Mouse (Mus musculus): ENCODE measurements around the gene Nadsyn1. TPM values are rescaled to one million over a fixed set of nuclear protein-coding genes. Genes with fewer than 3 reads are reported as not detected.

Gene Nadsyn1
- polyA plus RNA-seq, 1 experiment, result 10.8 TPM

DNA sequence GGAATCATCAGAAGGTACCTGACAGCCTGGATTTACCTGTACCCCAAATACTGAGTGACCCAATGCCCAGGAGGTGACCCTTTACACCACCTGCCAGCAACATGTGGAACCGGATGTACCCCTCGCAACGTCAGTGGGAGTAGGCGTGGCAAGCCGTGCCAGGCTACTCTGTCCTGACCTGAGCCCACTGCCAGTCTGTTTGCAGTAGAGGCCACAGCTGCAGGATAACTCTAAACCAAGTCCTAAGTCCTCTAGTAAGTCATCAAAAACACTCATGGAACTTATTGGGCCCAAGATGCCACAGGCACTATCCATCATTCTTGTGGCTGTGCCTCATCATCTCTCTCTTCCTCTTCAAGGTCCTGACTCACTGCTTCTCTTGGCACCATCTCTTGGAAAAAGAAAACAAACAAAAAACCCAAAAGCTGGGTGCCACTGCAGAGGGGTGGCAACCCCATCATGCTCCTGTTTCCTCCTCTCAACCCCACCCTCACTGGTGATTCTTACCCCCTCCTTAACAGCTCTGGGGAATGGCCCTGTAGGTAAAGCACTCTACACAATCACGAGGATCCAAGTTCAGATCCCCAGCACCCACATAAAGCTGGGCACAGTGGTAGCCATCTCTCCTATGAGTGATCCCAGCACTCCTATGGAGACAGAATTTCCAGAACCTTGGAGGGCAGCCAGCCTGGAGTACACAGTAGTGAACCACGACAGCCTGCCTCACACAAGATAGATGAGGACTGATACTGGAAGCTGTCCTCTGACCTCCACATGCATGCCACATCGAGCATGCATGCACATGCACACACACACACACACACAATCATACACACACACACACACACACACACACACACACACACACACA, 21.2 kb downstream of the Nadsyn1 start:
- TF ChIP-seq CTCF (IDR thresholded peaks at IDR 0.05; ENCODE audit: borderline replicate concordance, insufficient read depth, low read depth, low read length) (no peak), POLR2A (IDR thresholded peaks at IDR 0.05; ENCODE audit: borderline replicate concordance, insufficient read depth, low read length) (no peak)
- Histone ChIP-seq H3K27ac (ENCODE audit: insufficient read depth, low read length) (no peak overlapping the region), H3K4me3 (replicated peaks; ENCODE audit: insufficient read depth, low read depth, low read length) (no peak overlapping the region), H3K4me1 (ENCODE audit: control insufficient read depth, insufficient read depth, low read length) (0 out of 2 replicates have a peak, but pooled peaks cover 2% of the 10 kb centered on the region), H3K27me3 (ENCODE audit: control insufficient read depth, insufficient read depth, low read length) (no peaks in the 10 kb centered on the region; the same call in 1 of the 2 replicates)
- DNase-seq, result no peak
- WGBS, result 84% methylated on average over 8 of the region's 8 CpGs

DNA sequence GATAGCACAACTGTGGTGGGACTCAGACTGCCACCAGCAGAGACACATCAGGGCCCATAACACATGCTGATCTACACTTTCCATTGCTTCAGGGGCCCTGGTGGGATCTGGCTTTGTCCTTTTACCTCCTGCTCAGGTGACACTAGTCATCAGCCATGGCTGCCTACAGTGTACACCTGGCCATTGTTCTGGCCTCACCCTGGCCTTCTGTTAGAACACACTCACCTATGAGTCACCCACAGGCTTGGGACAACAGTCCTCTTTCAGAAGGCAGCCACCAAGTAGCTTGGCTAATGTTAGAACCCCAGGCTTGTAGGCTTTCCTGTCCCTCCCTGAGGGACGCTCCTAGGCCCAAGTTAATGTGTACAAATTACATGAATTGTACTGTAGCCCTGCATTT, 21.9 kb downstream of the Nadsyn1 start:
- Histone ChIP-seq H3K27me3 (ENCODE audit: control insufficient read depth, insufficient read depth, low read length) (no peaks in the 10 kb centered on the region; the same call in 1 of the 2 replicates), H3K4me1 (ENCODE audit: control insufficient read depth, insufficient read depth, low read length) (0 out of 2 replicates have a peak, but pooled peaks cover 2% of the 10 kb centered on the region), H3K4me3 (replicated peaks; ENCODE audit: insufficient read depth, low read depth, low read length) (no peak overlapping the region), H3K27ac (ENCODE audit: insufficient read depth, low read length) (no peak overlapping the region)
- TF ChIP-seq POLR2A (IDR thresholded peaks at IDR 0.05; ENCODE audit: borderline replicate concordance, insufficient read depth, low read length), result no peak
- TF ChIP-seq CTCF (IDR thresholded peaks at IDR 0.05; ENCODE audit: borderline replicate concordance, insufficient read depth, low read depth, low read length), result no peak
- DNase-seq, result no peak
- 91% methylated on average over 1 of the region's 1 CpGs for WGBS

DNA sequence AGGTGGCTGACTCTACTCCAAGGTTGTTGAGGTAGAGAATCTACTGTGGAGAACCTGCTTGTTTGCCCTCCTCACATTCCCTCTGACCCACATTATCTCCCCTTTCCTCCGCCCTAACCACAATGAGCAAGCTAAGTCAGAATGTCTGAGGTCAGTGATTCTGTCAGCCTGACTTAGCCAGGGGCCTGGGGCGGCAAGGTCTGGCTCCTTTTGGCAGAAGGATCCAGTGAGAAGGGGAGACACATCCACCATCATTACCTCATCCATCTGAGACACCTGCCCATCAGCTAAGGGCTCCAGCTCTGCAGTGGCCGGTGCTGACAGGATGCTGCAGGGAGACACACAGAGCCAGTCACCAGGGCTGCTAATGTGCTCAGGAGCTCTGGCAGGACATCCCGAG, 23.9 kb downstream of the Nadsyn1 start:
- no peak overlapping the region for H3K27ac ChIP-seq (ENCODE audit: insufficient read depth, low read length)
- WGBS, result 77% methylated on average over 4 of the region's 4 CpGs
- no peaks in the 10 kb centered on the region; the same call in 1 of the 2 replicates for H3K27me3 ChIP-seq (ENCODE audit: control insufficient read depth, insufficient read depth, low read length)
- no peak for DNase-seq
- 0 out of 2 replicates have a peak, but pooled peaks cover 2% of the 10 kb centered on the region for H3K4me1 ChIP-seq (ENCODE audit: control insufficient read depth, insufficient read depth, low read length)
- H3K4me3 ChIP-seq (replicated peaks; ENCODE audit: insufficient read depth, low read depth, low read length), result no peak overlapping the region
- no peak for TF ChIP-seq CTCF (IDR thresholded peaks at IDR 0.05; ENCODE audit: borderline replicate concordance, insufficient read depth, low read depth, low read length)

DNA sequence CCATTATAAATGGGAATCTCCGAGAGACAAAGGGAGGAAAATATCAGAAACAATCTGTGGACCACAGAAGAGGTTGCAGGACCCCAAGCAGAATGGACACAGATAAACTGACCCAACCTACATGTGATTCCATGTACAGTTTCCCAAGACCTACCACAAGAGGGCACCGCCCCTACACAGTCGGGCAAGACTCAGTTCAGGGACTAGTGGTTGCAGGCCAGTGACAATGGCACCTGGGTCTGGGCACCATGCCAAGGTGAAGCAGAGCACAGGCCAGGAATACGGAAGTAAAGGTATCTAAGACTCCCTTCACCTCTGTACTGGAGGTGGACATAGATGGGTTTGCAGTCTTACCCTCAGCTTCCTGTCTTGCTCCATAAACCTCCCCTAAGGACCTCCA, 29.5 kb downstream of the Nadsyn1 start:
- no peak overlapping the region for H3K27ac ChIP-seq (ENCODE audit: insufficient read depth, low read length)
- TF ChIP-seq POLR2A (IDR thresholded peaks at IDR 0.05; ENCODE audit: borderline replicate concordance, insufficient read depth, low read length), result no peak
- peak; percentile 55 for TF ChIP-seq CTCF (IDR thresholded peaks at IDR 0.05; ENCODE audit: borderline replicate concordance, insufficient read depth, low read depth, low read length)
- WGBS, result 57% methylated on average over 4 of the region's 4 CpGs
- H3K4me3 ChIP-seq (replicated peaks; ENCODE audit: insufficient read depth, low read depth, low read length), result no peak overlapping the region
- H3K4me1 ChIP-seq (ENCODE audit: control insufficient read depth, insufficient read depth, low read length), result no peaks in the 10 kb centered on the region
- peak; percentile 21 to 32 for DNase-seq
- H3K27me3 ChIP-seq (ENCODE audit: control insufficient read depth, insufficient read depth, low read length), result no peaks in the 10 kb centered on the region; the same call in 1 of the 2 replicates

DNA sequence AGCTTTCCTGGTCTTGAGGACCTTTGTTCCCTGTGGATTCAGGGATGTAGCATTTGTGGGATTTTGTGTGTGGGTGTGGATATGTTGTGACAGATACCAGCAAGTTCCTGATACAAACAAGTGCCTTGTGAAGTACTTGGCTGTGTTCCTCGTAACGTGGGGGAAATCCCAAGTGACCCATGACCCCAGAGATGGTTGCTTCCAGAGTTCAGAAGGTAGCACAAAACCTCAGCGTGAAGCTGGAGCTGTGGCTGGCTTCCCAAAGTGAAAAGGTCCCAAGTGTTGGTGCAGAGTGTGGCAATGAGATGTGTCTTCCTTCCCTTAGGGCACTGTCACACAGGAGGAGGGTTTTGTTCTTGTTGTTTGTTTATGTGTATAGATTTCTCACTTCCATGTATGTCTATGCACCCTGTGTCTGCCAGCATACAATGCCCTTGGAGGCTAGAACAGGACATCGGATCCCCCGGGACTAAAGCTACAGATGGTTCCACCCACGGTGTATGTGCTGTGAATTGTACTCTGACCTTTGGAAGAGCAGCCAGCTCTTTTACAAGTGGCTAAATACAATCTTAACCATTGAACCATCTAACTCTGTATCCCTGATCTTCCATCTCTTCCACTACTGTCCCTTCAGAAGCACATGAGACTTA, 30.2 kb downstream of the Nadsyn1 start:
- TF ChIP-seq CTCF (IDR thresholded peaks at IDR 0.05; ENCODE audit: borderline replicate concordance, insufficient read depth, low read depth, low read length) (no peak), POLR2A (IDR thresholded peaks at IDR 0.05; ENCODE audit: borderline replicate concordance, insufficient read depth, low read length) (no peak)
- WGBS, result 73% methylated on average over 6 of the region's 6 CpGs
- Histone ChIP-seq H3K4me1 (ENCODE audit: control insufficient read depth, insufficient read depth, low read length) (no peaks in the 10 kb centered on the region), H3K4me3 (replicated peaks; ENCODE audit: insufficient read depth, low read depth, low read length) (no peak overlapping the region), H3K27ac (ENCODE audit: insufficient read depth, low read length) (no peak overlapping the region), H3K27me3 (ENCODE audit: control insufficient read depth, insufficient read depth, low read length) (no peaks in the 10 kb centered on the region; the same call in 1 of the 2 replicates)
- DNase-seq, result no peak

DNA sequence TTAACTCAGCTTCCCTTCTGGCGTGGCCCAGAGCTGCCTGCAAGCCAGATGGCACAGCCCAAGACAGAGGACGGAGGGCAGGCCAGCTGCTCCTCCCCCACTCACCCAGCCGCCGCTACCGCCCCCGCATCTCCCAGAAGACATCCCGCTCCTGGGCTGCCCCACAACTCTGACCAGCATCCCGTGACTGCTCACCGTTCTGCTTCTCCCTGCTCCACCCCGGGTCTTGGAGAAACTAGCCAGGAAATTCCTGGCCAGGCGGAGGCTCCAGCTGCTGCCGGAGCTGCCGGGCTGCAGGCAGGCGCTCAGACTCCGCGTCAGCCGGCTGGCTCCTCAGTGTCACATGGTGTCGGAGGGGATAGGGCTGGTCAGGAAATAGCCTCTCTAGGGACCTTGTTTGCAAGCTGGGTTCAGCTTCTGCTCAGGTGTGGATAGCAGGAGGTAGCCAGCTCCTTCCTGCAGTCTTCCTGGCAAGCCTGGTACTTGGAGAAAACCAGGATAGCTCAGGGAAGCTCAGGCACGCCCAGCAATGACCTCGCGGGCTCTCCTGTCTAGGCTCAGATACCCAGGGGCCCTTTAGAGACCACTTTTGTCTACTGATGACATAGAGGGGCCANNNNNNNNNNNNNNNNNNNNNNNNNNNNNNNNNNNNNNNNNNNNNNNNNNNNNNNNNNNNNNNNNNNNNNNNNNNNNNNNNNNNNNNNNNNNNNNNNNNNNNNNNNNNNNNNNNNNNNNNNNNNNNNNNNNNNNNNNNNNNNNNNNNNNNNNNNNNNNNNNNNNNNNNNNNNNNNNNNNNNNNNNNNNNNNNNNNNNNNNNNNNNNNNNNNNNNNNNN, 38.4 kb downstream of the Nadsyn1 start, which contains the start of gene Mrgpre:
Gene Mrgpre (minus strand): TSS at position 505 of the 834 bp plus-strand sequence.
- TF ChIP-seq POLR2A (IDR thresholded peaks at IDR 0.05; ENCODE audit: borderline replicate concordance, insufficient read depth, low read length), result no peak
- no peak for TF ChIP-seq CTCF (IDR thresholded peaks at IDR 0.05; ENCODE audit: borderline replicate concordance, insufficient read depth, low read depth, low read length)
- DNase-seq, result peak; percentile 45 to 56
- Histone ChIP-seq H3K27me3 (ENCODE audit: control insufficient read depth, insufficient read depth, low read length) (no peaks in the 10 kb centered on the region), H3K4me1 (ENCODE audit: control insufficient read depth, insufficient read depth, low read length) (peaks cover 26% of the 10 kb centered on the region), H3K4me3 (replicated peaks; ENCODE audit: insufficient read depth, low read depth, low read length) (peak within 1 kb of the TSS; percentile 29), H3K27ac (ENCODE audit: insufficient read depth, low read length) (no peak within 1 kb of the TSS)
- WGBS, result 2% methylated on average over 21 of the region's 21 CpGs

DNA sequence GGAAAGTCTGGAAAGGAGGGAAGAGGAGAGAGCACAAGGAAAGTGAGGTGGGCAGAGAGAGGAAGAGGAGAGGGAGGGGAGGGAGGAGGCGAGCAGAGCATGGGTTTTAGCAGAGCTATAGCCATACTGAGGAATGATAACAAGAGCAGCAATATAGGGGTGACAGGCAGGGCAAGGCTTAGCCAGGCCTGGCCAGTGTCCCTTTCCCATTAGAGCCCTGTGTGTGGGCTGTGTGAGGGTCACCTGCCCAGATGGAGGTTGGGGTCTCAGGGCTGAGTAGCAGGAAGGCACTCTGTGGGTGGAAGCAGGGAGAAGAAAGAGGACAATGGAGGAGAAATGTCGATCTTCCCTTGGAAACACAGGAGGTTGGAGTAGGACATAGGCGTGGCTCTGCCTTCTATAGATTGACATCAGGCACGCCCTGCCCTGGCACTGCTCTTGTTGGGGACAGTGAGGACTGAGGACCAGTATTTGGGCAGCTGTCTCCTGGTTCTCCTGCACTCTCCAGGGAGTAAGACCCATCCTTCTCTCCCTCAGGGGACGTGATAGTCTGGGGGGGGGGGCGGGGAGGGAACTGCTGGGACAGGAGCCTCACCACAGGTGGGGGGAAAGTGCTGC, 39.2 kb downstream of the Nadsyn1 start:
- 28% methylated on average over 6 of the region's 6 CpGs for WGBS
- Histone ChIP-seq H3K4me3 (replicated peaks; ENCODE audit: insufficient read depth, low read depth, low read length) (peak overlapping the region; percentile 29), H3K27me3 (ENCODE audit: control insufficient read depth, insufficient read depth, low read length) (no peaks in the 10 kb centered on the region), H3K27ac (ENCODE audit: insufficient read depth, low read length) (no peak overlapping the region), H3K4me1 (ENCODE audit: control insufficient read depth, insufficient read depth, low read length) (peaks cover 26% of the 10 kb centered on the region)
- DNase-seq, result no peak
- no peak for TF ChIP-seq CTCF (IDR thresholded peaks at IDR 0.05; ENCODE audit: borderline replicate concordance, insufficient read depth, low read depth, low read length)
- no peak for TF ChIP-seq POLR2A (IDR thresholded peaks at IDR 0.05; ENCODE audit: borderline replicate concordance, insufficient read depth, low read length)
